Mouse (Mus musculus) layer of hippocampus, adult 9-10 months (tissue): ENCODE results near the gene Fam219b.
A peak's percentile ranks its signal among the peaks of the same experiment; 100 is the strongest.

Experiments
- DNase-seq: peaks from one replicate; pipeline ENCODE4 v3.0.0; 2022; ENCODE audit warnings: low spot score

Gene Fam219b

DNA sequence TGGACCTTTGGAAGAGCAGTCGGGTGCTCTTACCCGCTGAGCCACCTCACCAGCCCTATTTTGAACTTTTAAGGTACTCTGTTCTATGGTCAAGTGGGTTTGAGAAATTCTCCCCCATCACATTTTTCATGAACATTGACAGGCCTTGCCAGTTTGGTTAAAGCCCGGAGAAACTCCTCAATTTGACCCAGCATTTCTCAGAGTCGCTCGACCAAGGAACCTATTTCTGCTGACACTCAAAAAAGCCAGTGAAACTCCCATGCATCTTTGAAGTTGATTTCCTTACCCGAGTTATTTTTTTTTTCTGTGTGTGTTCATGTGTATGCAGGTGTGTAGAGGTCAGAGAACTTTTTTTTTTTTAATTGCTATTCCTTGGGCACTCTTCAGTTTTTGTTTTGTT is 27.3 kb downstream of the Fam219b start:
- no peak for DNase-seq

DNA sequence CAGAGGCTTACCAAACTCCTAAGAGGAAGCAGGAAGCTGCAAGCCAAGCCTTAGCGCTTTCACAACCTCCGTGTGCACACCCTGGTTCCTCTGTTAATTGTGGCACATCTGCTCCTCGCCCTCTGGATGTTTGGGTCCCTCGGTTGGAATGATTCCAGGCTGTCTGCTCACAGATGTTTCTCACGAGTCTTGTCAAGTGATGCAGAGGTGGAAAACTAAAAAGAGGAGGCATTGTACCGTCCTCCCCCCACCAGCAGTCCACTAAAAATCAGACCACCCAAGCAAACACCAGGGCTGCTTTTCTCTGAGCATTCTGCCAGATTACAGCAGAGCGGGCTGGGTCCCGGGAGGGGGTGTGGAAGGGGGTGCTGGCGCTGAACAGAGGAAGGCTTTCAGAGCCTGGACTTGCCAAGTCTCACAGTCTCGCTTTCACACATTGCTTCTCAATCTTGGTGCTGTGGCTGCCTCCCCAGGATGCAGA is 28.5 kb downstream of the Fam219b start:
- peak; percentile 62 for DNase-seq

DNA sequence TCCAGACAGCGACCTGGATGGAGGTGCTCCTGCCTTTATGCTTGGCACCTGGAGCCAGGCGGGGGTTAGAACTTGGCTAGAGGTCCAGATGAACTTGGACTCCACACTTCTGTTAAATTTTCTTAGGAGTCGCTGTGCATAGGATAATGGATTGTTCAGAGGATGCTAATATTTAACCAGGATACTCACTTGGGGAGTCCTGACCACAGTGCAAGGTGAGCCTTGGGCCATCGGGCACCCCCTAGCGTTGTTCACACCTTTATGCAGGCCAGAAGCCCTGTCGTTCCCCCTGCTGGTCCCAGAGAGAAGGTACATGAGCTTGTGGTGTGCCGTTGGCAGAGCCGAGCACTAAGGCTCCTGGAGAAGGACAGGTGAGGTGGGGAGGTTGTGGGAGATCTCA is 29.5 kb downstream of the Fam219b start:
- DNase-seq: no peak

DNA sequence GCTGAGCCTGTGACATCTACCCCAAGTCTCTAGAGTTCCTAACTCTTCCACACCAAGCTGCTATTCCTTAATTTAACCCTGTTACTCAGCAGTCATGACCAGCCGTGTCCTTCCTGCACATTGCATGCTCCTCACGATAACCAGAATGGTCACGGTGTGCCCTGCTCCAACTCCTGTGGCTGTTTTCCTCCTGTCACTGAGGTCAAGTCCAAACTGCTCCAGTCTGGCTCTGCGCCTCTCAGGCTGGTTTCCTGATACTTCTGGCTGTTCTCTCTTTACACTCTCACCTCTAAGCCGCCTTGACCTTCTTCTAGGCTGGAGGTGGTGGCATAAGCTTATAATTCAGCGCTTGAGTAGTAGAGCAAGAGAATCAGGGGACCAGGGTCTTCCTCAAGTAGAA is 31.2 kb downstream of the Fam219b start:
- no peak for DNase-seq

DNA sequence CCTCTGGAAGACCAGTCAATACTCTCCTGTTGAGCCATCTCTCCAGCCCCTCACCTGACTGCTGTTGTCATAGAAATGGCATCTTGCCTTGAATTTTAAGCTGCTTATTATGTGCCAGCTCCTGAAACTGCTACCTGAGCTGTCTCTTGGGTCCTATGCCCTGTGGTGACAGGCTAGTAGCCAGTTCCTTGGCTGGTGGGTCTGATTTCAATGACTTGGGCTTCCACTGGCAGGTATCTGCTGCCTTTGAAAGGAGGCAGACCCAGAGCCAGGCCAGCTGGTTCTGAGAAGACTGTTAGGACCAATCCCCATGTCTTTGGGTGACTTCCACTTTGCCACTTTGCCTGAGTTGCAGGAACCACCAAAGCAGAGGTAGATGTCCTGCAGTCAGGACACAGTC is 37.1 kb downstream of the Fam219b start:
- DNase-seq: no peak

DNA sequence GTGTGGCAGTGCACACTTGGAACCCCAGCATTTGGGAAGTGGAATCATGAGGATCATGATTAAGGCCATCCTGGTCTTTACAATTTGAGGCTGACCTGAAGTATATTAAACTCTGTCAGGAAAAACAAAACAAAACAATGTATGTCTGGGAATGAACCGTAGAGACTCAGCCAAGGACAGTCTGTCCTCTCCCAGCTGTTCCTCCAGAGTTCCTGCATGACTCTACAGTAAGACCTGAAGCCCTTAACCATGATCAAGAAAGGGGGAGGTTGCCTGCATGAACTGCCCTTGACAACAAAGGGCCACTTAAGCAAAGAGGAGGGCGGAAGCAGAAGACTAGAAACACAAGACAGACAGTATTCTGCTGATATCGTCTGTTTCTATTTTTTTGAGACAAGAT is 38.2 kb downstream of the Fam219b start:
- DNase-seq: no peak

DNA sequence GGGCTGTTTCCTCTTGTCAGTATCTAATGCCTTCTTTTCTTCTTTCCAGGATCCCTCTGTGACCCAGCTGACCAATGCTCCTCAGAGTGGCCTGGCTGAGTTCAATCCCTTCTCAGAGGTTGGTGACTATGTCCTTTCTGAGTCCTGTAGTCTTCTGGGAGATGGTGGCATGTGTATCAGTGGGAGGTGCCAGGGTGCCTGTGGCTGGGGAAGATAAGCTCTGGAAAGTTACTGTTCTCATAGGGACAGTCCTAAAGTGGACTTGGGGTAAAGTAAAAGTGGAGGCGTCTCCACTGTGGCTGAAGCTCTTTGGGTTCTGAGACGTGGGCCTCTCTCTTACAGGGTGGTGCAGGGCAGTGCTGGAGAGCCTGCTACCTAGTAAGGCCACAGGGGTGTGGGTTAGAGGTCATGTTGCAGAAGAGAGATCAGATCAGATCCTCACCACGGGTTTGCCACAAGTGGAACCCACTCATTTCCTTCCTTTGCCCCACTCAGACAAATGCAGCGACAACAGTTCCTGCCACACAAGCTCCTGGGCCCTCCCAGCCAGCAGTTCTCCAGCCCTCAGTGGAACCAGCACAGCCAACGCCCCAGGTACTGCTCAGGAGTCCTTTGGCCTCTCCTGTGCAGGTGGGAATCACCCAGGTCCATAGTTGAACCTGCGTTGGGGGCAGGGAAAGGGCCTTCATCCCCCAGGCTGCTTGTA is 40.0 kb downstream of the Fam219b start:
- DNase-seq: no peak

DNA sequence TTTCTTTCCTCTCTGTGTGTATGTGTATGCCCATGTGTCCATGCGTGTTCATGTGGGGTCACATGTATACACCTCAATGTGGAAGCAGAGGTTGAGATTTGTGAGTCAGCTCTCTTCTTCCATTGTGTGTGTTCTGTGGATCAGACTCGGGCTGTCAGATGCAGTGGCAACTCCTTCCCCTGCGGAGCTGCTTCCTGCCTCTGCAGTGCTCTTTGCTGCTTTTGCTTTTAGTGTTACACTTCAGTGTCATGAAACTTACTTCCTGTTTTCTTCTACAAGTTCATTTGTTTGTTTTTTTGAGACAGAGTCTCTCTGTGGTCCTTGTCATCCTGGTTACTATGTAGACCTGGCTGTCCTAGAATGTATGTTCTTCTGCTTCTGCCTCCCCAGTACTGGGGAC is 47.7 kb downstream of the Fam219b start:
- DNase-seq: no peak

DNA sequence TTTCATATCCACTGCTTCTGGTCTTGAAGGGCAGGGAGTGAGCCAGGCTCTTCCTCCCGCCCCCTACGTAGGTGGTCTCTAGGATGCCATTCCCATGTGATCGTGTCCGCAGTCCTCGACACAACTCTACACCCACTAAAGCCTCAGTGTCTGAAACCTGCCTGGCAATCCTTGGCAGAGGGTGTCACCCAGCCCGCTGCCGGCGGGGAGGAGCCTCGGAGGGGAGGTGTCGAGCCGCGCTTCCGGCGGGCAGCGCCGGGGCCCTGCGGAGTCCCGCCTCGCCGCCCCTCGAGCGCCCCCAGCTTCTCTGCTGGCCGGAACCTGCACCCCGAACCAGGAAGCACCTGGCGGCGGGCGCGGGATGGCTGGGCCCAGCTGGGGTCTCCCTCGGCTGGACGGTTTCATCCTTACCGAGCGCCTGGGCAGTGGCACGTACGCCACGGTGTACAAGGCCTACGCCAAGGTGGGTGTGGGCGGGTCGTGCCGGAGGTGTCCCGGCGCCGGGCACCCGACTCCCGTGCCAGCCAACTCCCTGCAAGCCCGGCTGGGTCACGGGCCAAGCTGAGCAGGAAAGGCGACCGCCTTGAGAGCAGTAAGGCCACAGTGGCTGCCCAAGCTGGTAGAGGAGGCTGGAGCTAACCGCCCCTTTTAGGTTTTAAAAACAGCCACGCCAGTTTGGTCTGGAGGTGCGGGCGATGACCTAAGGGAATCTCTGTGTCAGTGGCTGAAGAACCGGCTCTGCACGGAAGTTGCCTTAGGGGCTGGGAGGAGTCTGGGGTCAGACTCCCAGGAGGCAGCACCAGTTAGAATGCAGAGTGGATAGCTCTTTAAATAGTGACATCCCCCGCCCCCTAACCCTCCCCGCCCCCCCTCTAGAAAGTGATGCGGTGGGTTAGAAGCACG is 52.1 kb downstream of the Fam219b start, which contains the start of gene Ulk3:
TSS of gene Ulk3 (plus strand) at position 229 of the 903 bp plus-strand sequence.
- DNase-seq: no peak

DNA sequence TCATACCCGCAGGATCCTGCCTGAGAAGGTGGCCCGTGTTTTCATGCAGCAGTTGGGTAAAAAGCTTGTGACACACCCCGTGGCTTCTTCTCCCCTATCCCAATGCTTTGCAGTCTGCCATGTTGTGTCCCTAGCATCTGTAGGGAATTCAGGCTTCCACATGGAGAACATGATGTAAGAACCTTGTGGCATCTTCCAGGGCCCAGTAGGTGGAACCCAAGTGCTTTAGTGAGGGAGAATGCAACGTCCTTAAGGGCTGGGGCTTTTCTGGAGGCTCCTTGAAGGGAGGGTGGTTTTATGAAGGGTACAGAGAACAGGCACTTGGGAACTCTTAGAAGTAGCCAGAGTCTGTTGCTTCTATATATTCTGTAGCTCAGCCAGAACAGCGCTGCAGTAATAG is 53.4 kb downstream of the Fam219b start:
- DNase-seq: no peak
